Mouse (Mus musculus) CD8-positive naive resting alpha-beta T cell, adult 2 months (primary cell): Measurements from ENCODE around the gene Sema3c.
"Not testable (repeated sequence)": the region's sequence is repeated elsewhere in the genome, so short reads cannot be mapped to it uniquely, and the experiment has no call there.

ENCODE experiments used
- DNase-seq, 2 experiments: peaks; one replicate each; pipeline ENCODE4 v3.0.0; 2022; ENCODE audit warnings: low read depth in 2 of 2, low spot score in 2 of 2

Gene Sema3c

DNA sequence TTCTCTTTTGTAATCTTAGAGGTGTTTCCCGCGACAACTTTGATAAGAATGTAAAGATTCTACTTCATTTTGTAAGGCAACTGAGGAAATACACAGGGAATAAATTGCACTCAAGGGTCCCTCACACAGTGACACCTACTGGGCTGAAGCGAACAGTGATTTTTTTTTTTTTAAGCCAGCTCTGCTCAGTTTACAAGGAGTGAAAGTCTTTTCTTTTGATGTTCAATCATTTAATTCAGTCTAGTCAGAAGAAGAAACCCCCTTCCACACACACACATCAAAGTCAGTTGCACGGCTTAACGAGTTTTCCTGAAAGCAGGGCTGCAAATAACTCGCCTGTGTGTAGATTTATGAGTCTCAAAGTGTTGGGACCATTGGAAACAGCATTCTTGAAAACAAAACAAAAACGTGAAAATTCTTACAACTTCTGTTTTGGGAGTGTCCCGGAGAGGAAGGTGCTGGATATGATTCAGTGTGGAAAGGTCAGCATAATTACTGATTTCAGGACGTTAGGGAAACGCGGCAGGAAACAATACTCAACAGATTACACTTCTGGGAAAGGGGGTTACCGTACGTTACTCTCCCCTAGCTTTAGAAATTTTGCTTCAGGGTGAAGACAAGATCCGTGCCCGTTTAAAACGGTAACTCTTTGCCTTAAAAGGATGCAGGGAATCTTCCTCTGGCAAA lies at the start of gene Sema3c:
TSS of gene Sema3c (plus strand) at position 588 of the 687 bp plus-strand sequence.
- no peak for DNase-seq

DNA sequence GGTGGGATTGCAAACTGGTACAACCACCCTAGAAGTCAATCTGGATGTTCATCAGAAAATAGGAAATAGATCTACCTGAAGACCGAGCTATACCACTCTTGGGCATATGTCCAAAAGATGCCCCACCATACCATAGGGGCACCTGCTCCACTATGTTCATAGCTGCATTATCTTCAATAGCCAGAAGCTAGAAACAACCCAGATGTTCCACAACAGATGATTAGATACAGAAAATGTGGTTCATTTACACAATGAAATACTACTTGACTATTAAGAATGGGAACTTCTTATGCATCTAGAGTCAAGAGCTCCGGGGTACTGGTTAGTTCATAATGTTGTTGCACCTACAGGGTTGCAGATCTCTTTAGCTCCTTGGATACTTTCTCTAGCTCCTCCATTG lies 42.9 kb upstream of the Sema3c start:
- not testable (repeated sequence) for DNase-seq

DNA sequence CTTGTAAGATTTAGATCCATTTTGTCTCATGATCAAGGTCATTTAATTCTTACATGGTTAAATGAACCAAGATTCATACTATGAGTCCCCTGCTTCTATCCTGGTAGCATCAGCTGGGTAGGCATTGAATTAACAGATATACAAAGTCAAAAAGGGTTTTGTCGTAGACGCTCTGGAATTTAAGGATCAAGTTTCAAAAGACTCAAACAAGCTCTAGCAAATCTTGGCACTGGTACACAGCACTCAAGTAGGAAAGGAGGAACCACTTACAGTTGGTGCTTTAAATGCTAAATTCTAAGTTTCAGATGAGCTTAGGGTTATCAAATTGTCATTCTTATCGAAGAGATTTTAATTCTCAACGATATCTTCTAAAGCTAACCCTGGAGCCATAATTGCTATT lies 30.9 kb upstream of the Sema3c start:
- no peak for DNase-seq

DNA sequence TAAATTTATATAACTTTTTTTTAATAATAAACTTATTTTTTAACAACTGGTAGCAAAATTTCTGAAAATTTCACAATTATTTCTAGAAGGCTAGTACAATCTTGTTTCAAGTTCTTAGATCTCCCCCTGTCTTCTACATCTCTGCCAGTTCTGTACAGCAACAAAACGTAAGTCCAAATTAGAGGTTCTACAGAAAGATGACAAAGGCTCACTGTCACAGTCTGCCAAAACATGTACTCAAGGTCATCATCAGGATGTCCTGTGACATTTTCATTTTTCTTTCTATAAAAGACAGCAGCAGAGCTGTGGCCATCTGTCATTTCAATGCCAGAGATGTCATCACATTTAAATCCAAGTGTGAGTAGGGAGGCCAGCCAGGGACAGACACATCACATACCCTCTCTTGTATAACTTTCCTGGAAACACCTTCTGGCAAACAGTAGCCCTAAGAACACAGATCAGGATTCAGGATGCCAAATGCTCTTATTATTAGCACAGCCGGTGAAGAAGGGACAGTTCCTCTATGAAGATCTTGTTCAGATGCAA lies 29.1 kb upstream of the Sema3c start:
- no peak for DNase-seq

DNA sequence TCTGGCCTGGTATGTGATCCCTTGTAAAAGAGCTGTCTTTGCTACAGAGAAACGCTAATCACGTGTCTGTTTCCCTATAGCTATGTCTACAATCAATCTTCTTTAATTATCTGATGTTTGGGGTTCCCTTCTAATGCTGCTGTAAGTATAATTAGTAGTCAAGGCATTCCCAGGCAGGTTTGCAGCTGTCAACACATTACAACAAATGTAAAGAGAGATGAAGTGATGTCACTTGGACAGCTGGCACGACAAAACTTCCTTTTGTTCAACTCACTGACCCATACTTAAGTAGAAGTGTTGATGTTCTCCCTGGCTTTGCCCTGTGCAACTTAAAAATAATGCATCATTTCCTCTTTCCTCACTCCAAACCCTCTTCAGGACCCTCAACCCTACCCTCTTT lies 22.4 kb upstream of the Sema3c start:
- DNase-seq, result no peak

DNA sequence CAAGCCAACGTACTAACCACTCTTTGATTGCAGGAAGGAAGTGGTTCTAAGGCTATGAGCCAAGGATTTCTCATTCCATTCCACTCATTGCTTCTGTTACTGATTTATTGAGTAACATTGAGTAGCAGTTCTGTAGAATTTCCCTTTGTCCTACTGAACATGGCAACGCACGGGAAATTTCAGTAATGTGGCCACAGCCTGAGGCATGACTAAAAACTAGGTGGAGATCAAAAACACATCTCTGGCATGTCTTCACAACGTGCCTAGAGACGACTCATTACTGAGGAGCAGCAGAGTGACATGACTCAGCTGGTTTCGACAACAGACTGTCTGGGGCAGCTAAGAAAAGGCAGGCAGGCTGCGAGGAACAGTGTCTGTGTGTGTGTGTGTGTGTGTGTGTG lies 18.0 kb upstream of the Sema3c start:
- DNase-seq, result no peak

DNA sequence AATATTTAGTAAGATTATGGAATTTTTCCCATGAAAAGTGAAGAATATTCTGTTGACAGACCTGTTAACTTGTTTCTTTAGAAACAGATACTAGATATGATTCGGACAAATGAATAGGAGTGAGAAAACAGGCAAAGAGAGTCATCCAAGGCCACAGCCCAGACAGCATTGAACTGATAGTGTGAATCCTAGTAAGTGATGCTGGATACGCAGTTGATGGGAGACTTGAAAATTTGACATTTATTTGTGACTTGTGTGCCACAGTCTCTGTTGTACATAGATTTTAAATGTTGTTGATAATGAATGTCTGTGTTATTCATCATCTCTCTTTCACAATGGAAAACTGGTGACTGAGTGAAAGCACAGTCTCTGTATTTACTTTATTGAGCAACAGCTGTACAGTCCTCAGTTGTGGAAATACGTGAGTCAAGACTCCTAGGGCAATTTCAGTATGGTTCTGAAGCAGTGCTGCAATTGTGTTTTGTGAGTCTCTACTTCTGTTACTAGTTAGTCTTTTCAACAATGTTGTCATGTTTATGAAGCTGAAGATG lies 17.3 kb upstream of the Sema3c start:
- no peak for DNase-seq

DNA sequence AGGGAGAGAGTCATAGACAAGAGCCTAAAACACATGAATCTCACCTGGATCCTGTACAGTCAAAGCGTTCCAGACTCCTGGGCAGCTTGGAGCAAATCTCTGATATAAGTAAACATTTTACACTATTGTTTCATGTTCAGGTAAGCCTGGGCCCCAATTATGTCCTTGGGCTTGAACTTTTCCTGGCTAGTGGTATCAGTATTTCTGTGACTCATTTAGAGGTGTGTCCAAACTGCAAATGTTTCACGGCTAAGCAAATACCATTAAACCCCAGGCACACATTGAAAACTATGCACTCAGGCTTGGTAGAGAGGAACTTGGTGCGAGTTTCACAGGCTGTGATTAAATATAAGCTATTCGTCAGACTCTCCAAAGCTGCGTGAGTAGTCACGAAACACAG lies 2.5 kb upstream of the Sema3c start:
- no peak for DNase-seq

DNA sequence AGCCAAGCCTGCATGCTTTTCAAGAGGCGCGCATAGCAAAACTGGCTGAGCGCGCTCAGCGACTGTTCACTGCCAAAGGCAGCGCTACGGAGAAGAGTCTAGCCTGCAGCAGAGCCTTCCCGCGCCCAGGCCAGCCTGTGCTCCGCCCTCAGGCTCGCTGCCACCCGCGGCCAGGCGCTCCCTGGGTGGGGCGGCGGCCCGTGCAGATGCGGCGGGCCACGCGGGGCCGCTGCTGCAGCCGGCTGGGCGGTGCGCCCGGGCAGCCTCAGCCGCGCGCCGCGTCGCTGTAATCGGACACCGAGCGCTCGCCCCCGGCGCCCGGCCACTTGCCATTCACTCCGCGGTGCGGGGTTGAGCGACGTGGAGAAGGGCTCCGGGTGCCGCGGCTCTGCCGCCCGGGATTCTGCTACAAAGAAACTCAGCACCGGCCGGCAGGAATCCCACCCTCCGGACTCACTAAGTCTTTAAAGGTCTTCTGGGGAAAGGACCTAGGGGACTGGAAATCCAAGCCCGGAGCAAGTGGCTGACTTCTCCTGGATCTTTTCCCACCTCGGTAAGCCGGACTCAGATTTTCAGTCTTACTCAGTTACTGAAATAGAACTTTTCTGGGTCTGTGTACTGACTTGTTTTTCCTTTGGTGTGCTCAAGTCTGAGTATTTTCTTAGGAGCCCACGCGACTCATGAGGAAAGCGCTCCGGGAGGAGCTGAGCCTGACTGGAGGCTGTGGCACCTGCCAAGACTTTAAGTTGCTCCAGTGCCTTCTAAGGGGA lies 517 bp downstream of the Sema3c start:
- no peak for DNase-seq

DNA sequence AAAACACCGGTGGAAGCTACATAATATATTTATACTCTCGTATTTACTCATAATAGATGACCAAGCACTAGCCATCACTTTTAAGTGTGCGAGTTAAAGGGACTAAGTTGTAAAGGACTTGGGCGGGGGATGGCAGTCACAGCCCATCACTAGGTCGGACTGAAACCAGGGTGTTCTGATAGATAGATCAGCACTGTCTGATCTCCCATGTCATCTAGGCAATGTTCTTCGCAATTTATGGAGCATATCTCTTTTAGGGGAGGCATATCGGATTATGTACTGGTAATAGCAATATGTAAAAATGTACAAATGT lies 1.1 kb downstream of the Sema3c start:
- no peak for DNase-seq

DNA sequence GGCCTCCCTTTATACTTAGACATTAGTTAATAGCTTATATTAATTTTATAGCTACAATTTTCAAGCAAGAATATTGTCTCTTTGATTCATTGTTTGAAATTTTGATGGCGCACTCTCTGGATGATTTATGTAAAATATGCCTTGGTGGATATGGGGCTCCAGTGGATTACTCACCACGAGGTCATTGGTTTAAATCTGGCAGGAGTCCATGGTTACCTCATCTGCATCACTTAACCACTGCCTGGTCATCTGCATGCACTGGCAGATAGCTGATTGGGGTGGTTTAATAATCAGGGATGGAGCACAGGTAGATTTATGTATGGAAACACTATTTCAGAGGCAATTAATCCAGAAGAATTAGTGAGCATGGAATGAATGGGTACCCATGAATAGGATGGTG lies 2.0 kb downstream of the Sema3c start:
- DNase-seq, result no peak

DNA sequence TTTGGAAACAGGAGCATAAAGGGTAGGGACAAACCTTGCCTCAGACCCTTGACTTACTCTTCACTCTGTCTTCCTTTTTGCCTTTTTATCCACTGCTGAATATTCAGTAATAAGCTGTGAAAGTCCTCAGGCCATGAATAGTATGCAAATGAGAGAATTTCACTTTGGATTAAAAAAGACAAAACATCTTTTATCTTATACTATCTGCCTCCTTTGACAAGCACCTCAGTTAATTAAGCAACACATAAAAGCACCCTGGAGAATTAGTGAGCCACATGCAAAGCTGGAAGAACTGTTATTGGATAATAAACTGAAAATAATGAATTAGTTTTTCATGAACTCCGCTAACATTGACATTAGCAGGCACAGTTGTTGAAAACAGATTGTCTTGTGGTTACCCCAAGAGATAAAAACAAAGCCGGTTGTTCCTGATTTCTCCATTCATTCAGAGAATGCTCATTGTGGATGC lies 8.0 kb downstream of the Sema3c start:
- DNase-seq, result no peak

DNA sequence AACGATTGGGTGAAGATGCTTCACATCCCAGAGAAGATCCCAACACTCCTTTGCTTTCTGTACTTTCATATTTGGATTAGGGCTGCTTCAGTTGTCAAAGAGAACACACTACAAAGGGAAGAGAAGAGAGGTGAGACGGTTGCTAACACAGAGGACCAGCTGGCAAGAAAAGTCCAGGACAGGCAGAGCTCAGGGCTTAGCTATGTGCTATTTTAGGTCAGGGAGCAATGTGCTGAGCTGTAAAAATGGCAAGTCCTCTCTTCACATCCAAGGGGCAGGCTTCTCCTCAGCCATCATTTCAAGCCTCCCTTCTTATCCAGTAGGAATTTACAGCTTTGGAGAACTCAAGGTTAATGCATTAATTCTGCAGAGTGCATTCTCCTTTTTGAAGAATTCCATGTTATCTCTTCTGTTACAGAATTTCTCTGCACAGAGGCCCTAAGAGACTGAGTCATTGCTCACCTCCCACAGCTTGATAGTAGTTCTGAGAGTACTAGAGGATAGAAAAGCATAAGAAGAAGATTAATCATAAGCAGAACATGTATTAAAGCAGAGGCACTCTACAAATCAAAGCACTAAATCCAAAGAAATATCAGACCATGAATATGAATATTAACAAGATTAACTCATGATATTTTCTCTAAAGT lies 10.3 kb downstream of the Sema3c start:
- DNase-seq, result no peak

DNA sequence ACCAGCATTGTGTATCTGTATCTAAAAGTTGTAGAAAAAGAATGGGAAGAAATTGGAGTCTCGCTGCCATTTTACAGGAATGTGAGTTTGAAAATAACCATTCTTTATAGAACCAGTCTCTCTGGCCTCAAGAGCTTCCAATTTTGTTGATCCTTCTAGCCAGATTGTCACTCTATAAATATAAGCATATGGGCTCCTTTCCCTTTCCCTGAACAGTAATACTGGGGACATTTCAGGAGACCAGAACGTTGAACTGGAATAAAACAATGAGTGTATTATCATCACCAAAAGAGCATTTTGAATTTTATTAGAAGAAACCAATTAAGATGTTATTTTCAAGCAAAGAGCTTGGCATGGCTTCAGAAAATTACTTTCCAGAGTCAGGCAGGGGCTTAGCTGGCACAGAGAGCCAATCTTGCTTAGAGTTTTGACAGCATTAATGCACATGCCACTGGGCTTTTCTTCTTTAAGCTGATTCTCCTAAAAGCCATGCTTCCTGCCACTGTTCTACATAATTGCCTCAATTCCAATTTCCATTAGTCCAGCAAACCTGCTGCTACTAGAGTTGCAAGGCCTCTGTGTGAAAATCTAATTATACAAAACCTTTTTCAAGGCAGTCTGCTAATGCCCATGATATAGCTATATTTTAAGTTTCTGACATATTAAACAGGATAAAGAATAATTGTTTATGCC lies 12.6 kb downstream of the Sema3c start:
- DNase-seq, result no peak

DNA sequence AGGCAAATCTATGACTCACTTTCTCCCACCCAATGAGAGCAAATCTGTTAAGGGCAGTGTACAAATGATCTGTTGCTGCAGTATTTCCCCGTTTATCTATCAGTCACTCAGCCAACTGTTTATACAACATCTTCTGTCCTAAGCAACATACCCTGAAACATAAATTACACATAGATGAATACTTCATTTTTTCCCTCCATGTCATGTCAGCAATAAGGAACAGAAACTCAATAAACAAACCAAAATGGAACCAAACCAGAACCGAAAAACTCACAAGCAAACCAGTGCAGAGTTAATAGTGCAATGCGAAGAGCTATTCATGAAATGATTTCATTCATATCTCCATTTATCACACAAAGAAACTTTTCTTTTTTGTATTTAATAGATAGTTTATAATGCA lies 17.8 kb downstream of the Sema3c start:
- DNase-seq, result no peak

DNA sequence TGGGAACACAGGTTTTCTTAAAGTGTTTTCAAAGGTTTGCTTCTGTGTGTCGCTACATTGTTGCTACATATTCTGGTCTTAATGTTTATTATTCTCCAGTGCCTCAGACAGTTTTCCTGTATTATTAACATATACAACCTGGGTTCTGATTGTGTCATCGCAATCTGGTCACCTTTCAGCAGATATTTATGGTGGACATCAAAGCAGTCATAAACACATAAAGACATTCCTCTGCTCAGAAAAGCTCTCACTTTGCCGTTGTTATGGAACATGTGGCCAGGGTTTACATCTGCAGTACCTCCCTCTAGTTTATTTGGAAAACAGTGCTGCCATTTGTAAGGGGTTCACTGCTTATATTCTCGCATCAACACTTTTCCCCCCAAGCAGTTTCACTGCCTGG lies 27.6 kb downstream of the Sema3c start:
- DNase-seq, result no peak

DNA sequence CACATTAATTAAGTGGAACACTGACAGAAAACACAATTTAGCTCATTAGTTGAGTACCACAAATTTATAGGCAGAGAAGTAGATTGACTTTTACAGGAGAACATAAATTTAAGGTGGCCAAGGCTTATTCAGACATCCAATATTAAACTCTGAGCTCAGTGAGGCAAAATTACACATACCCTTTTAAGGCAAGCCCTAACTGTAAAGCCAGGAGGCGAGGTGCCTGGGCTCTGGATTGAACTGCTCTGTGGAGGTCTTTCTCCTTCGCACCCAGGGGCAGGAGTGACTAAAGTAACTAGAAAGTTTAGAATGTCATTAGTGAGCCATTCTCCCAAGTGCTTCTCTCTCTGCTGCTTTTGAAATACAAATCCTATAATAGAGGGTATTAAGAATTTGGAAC lies 46.5 kb downstream of the Sema3c start:
- DNase-seq, result no peak

DNA sequence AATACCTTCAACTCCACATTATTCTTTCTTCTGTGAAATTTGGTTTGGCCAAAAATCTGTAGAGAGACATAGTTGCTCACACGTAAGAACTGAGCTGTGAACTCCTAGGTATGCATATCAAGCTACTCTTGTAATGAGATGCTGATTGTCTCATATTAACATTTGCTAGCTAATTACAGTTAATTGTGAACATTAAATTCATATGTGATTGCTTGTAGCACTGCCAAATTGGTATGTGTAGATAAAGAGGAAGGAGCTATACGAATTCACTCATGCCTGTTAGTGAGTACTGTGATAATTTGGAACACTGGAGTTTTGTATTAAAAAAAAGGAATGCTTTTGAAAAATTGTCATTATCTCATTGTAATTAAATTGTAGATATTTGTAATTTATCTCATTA lies 48.5 kb downstream of the Sema3c start:
- DNase-seq, result no peak

DNA sequence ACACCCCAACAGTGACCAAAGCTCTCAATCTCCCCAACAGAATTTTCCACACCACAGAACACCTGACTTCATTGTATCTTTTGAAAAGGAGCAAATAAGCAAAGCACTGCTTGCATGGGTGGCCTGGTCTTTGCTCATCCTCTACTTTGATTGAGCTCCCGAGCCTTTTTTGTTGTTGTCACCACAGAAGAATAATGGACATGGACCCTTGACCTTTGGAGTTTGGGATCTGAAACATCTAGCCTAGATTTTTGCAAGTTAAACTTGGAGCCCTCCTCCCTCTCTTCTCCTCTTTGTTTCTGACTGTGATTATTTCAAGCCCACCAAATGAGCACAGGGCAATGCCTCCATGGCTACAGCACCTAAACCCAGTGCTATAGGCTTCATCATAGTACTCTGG lies 54.5 kb downstream of the Sema3c start:
- DNase-seq, result no peak

DNA sequence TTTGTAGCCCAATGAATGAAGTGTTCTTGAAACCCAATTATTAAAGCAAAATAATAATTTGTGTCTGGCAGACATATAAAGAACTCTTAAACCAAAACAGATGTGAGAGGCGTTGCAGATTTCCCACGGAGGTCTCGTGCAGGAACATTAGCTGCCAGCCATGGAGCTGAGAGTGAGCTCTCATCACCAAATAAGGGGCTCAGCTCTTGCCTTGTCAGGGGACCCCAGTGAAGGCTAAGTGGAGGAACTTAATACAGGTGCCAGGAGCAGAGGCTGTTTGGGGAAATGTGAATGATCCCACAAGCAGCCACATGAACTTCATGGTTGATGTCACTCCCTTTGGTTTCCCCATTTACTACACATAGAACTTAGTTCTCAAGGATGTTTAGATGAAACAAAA lies 55.5 kb downstream of the Sema3c start:
- DNase-seq, result no peak

DNA sequence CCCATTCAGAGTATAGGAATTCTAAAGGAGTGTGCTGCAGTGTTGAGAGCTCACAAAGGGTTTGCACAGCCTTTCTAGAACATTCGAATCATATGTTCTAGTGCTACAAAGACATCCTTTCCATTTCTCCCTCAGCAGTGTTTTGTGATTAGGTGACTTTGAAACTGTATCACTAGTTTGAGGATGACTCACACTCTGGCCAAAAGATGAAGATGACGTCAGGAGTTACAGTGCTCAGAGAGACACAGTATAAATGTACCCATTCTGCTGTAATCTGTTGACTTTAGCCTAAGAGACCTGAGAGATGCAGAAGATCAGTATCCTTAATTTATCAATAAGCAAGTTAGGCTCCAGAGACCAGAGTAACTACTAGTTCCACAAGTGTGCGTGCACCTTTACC lies 65.4 kb downstream of the Sema3c start:
- DNase-seq, result no peak
